Mouse (Mus musculus) CH12F3 (cell line): Measurements from ENCODE around the gene Slc16a11.

Source experiments
- in situ Hi-C: fragments of 300-500 bp; cut with MboI; formaldehyde crosslinking; loops from 2 replicates; pipeline ENCODE4 v1.14.3; 2020; ENCODE audit warnings: low sequenced_read_pairs

The Slc16a11 gene

DNA sequence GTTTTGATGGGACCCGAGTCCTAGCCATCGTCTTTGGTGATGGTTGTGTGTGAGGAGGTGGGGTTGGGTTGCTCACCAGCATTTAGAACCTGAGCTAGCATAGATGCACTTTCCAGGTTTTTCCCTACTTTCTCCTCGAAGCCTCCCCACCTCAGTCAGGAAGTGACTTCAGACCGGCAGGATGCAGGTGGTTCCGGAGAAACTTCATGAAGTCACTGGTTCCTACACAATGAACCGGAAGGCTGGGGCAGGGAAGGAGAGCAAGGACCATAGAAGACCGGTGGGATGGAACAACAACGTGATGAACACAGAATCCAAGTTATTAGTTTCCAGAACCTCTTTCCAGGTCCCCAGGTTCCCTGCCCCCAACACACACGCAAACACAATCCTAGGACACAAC lies 11.2 kb downstream of the Slc16a11 start:
- in situ Hi-C loops = no loop called here

DNA sequence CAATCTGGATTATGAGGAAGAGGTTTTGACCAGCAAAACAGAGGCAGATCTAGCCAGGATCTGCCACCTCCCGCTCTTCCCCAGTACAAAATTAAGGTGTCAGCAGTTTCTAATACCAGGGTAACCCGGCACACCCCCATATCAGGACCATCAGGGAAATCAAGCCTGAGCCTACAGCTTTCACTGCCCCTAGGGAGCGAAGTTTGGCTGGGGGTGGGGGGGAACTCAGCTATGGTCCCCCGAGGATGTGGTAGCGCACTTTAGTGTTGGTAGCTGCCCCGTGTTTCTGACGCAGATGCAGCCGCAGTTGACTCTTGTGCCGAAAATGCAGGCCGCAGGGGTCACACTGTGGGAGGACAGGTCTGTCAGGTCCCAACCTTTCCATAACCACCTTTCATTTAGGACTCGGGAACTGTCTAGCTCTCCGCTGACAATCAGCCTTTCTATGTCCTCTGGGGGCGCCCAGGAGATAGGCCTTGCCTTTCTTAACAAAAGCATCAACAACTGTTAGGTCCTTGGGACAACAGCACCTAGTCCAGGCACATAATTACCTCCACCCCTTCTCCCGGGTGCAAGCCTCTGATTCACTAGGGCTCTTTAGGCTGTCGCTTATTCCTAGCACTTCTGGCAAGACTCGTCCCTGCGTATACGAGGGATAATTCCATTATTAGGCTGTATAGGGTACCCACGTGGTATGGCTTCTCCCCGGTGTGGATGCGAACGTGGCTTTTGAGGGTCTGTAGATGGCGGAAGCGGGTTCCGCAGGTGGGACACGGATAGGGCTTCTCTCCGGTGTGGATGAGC lies 13.4 kb downstream of the Slc16a11 start:
- in situ Hi-C loops = no loop called here

DNA sequence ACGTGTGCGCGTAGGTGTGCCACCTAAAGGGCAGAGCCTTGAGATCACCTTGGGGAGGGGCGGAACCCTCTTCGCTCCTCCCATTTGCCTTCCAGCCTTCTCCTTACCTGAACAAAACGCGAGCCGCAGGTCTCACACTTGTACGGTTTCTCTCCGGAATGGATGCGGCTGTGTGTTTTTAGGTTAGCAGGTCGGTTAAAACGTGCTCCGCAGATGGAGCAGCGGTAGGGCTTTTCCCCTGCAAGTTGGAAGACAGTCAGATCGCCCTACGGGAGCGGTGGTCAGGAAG lies 14.0 kb downstream of the Slc16a11 start:
- in situ Hi-C loops = no loop called here

DNA sequence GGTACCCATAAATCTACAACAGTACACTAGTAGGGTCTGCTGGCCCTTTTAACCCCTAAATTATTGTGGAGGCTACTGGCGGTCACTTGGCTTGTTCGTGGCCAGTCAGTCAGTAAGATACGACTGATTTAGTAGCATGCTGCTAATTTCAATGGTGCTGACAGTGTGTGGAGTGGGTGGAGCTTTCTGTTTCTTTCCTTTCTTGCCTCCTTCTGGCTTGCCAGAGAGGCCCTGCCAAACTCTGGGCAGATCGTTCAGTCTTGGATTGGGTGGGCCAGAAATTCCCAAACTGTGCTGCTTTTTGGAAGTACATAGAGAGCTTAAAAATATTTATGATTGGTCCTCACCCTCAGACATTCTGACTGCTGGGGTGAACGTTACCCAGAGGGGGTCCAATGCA lies 14.6 kb downstream of the Slc16a11 start:
- in situ Hi-C loops = no loop called here

DNA sequence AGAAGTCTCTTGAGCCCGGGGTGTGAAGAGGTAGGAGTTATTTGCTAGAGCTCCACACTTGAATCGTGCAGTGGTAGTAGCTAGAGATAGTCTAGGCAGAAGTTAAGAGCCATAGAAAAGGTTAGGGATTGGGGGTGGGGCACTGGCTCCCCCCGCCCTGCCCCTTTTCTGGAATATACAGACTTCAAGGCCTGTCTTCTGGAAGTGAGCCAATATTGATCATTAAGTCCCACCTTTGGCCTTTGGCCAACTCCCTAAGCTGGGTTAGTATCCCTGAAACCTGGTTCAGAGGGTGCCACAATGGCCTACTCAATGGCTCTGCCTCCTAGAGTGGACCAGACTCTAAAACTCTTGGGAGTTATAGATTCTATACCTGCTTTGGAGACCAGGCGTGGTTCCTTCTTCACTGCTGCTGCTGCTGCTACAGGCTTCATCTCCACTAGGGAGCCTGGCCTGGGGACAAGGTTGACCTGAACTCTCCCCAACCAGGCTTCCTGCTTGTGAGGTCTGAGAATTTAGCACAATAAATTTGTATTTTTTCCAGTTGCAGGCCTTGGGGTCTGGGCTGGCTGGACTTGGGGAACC lies 15.2 kb downstream of the Slc16a11 start:
- in situ Hi-C loops = no loop called here

DNA sequence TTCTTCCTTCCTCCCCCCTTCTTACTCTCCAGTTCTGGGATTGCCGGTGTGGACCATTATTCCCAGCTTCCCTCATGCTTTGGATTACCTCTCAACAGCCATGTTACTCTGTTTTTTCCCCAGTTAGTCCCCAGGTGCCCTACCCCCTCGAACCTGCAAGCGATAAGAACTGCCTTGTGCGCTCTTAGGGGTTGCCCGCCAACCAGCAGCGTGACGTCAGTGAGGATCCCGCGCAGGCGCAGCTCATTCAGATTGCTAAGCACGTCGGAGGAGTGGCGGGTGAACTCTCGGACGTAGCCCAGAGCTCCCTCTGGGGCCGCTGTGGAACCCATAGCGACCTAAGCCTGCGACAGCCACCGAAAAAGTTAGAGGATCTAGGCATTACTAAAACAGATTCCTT lies 16.3 kb downstream of the Slc16a11 start:
- in situ Hi-C loops = no loop called here

DNA sequence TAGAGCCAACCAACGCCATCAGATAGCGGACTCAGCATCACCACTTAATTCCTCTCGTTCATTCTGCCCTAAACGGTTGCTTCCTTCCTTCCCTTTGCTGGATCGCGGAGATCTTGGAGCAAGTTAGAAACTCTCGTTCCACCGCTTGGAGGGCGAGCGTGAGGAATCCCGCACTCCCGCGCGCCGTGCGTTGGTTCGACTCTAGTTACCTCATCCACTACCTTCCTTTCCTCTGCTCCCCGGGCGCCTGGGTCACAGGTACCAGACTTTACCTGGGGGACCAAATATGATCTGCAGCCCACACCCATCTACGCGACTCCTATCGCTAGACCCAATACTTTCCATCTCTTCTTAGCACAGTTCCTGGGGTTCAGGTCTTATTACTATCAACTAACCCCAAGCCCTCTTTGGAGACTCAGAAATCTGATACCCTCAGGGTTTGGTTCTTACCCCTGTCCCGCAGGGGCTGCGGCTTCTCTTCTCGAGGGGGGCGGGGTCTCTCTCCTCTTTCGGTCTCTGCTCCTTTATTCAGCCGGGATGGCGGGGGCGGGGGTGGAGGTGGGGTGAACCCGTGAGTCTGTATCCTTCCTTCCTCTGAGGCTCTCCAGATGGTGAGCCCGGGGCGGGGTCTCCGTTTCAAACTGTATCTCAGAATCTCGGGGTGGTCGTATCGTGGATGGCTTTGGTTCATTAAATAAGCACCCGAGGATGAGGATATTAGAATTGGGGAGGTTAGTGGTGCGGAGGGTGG lies 16.9 kb downstream of the Slc16a11 start, which contains the start of gene Bcl6b:
Gene Bcl6b (minus strand): TSS at position 539 of the 751 bp plus-strand sequence.
- in situ Hi-C loops = no loop called here

DNA sequence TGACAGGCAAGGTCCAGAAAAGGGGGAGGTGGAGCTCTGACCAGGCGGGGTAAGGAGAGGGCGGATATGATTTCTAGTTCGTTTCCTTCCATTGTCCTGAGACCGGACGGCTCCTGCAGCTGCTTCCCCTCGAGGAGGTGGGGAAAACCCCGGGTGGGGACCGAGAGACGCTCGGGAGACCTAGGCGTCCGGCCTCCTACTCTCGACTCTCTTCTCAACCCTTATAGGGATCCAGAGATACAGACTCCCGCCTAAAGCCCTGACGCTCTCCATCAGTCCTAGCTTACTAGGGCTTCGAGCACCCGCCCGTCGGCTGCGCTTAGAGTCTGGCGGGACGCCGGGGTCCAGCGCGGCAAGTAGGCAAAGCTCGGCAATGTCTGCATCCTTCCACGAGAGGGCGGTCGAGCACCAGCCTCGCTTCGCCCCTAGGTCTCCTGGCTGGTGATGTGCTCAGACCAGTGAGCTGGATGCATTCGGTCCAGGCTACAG lies 17.7 kb downstream of the Slc16a11 start:
- in situ Hi-C loops = no loop called here

DNA sequence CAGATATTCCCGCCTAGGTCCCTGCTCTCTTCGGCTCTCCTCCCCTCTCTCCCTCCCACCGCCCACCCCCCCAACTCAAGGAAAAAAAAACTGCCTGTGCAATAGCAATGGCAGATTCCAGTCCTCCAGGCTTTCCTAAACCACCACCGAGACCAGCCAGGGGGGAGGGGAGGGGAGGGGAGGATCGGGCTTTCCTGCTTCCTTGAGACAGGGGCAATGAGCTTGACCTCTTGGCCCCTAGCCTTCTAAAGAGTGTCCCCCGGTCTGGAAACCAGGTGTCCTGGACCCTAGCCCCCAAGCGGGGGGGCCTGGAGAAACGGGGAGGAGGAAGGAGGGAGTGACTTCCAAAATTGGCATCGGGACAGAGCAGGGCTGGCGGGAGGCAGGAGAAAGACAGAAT lies 20.0 kb downstream of the Slc16a11 start:
- in situ Hi-C loops = no loop called here

DNA sequence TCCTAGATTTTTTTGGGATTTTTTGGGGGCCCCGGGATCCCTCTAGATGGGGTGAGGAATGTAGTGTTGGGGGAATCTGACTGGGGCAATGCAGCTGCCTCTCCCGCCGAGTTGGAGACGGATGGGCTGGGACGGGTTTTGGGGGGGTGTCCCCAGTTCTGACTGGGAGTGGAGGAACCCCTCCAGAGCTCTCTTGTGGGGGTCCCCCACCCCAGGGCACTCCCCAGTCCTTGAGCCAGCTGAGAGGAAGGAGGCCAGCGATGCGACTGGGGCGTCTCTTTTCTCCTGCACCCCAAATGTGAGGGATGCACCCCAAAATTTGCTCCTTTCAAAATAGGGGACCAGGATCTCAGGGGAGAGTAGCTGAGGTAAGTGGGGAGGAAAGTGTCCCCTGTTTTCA lies 20.5 kb downstream of the Slc16a11 start:
- in situ Hi-C loops = no loop called here

DNA sequence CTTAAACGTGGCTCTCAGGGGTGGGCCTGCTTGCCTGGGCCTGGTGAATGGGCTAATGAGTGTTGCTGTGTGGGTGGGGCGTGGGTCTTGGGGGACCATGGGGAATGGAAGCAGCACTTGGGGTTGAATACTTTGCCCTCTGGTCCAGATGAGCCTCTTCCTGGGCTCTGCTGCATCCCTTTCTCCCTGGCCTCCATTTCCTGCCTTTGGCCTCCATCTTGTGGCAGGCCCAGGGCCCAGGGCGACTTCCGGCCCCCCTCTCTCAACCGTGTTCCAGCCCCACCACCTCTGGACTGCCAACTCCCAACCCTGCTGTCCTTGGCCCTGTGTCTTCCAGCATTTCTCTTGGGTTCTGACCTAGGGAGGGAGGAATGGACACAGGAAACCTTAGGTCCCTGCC lies 21.5 kb downstream of the Slc16a11 start:
- in situ Hi-C loops = no loop called here

DNA sequence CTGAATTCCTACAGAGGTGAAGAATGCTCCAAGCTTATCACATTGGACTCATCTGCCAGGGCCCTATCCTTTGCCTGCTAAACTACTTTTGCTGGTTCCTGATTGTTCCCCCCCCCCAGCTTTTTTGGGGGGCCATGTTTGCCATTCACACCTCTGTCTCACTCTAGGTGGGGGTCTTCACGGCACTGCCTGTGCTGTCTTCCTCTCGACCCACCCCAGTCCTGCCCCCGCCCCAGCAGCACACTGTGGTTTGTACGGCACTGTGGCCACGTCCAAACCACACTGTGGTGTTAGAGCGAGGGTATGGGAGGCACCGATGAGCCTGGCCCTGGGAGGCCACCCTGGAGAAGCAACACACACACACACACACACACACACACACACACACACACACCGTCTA lies 21.9 kb downstream of the Slc16a11 start:
- in situ Hi-C loops = no loop called here

DNA sequence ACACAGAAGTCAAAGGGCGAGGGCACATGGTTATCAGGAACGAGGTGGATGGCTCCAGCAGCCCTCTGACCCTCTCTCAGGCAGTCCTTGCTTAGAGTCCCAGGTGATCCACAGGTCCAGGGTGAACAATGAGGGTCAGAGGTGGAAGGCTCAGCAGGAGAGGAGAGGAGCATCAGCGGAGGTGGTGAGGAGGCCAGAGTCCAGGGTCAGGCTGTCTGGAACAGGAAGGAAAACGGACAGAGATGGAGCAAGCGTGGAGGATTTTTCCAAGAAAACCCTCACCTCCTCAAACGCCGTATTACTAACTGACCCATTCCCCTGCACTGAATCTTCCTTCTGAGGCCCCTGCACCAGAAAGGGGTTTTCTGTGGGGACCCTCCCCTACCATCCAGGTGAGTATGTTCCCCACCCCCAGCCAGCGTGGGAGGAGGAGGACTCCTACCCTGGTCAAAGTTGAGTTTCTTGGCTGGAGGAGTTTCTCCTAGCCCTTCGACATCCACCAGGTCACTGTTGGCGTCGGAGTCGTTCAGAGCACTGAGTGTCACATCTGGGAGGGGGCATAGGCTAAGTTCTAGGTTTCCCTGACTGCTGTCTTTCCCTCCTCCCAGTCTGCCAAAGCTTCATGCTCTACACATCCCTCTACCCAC lies 22.8 kb downstream of the Slc16a11 start:
- in situ Hi-C loops = no loop called here

DNA sequence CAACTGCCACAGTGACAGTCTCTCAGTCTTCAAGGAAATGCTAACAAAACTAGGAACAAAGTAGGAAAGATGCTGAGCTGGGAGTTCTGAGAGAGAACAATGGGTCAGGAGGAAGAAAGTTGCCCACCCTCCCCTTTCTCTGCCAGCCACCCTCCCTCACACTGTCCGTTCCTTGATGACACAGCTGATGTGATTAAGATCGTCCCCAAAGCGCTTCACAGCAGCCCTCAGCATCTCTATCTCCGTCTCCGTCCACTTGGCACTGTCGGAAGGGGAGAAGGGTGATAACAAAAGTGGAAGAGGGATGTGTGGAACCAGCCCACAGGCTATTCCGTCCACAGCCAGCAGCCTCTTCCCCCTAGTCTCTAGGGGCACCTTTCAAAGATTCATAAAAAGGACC lies 24.2 kb downstream of the Slc16a11 start:
- in situ Hi-C loops = no loop called here

DNA sequence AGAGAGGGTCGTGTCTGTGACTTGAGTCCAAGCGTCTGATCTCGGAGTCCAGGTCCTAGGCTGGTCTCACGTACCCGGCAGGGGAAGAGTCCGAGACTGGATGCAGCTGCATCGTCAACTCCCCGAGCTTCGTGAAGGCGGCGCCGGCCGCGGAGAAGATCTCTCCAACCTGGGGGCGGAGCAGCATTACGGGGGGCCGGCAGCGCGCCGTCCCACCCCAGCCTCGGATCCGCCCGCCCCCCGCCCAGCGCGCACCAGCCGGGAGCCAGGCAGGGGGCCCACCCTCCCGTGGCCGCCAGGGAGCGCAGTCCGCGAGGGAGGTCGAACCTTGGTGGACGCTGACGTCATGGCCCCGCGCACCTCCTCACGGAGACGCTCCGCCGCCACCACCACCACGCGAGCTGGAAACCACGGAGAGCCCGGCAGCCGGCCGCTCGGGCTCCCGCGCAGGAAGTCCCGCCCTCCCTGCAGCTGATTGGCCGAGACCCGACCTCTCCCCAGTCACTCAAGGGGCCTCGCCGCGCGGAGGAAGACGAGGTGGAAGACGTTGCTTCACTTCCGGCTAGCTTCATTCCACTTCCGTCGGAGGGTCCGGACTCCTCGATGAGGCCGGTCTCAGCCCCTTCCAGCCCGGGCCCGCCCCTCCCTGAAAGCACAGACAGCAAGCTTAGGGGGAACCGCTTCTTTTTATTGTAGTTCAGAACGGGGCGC lies 25.1 kb downstream of the Slc16a11 start, which contains the start of gene 0610010K14Rik:
Gene 0610010K14Rik (minus strand): TSS at position 458 of the 711 bp plus-strand sequence.
- in situ Hi-C loops = no loop called here

DNA sequence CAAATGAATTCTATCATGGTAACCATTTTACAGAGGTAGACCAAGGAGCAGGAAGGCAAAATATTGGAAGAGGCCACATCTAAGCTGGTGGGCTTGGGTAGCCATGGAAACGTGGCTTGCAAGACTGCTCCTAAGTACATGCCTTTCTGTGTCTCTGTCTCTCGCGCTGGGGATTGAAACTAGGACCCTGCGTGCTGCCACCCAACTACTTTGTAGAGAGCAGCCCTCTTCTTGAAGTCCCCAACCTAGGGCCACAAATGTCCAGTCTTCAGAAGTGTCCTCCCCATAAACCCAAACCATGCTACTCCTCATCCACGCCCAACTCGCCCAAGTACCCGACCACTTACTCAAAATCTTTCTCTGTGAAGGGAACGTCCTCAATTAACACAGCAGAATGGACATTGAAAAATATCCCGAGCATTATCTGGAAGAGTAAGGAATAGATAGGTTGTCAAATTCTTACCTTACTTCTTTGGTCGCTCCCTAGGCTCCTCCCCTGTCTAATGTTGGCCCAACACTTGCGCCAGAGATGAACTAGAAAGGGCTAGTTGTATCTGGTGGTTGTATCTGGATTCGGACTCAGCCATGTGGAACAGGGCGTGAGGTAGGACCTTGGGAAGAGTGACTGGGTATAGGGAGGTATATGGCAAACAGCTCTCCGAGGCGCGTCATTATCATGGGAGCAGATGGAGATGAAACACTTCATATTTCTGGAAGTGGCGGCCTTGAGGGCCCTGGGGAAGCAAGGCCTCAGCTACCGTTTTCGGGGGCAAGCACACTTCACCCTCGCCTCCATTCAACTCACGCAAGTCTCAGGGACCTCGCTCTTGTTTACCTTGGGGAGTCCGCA lies 26.3 kb downstream of the Slc16a11 start:
- in situ Hi-C loops = no loop called here

DNA sequence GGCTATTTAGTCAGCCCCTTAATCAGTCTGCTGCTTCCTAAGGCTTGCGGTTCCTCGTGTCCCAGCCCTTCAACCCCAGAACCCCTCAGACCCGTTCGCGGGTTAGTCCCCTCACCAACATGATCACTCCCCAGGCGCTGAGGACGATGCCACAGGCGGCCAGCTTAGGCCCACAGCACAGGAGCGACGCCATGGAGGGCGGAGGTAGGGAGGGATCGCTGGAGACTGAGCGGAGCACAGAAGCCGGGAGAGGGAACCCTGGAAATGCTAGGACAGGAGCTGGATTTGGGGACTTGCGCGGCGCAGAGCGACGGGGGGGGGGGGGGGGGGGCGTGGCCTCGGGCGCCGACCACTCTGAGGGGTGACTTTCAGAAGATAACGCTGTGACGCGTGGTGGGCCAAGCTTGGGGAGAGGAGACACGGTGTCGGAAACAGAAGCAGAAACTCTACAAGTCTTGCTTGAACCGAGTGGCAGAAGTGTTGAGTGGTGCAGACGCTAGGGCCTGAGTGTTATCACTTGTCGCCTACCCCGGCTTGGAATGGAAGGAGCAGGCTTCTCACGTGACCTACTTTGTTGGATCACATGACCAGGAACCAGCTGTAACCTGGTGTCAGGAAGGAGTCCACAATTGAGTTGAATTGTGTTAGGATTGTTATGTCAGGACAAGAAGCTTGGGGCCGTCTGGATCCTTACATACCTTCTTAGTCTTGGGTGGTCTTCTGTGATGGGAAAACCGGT lies 27.2 kb downstream of the Slc16a11 start, which contains the start of the genes Gm21988 and Rnasek:
Gene Gm21988 (minus strand): TSS at position 290 of the 739 bp plus-strand sequence.
Gene Rnasek (minus strand): TSS at position 302 of the 739 bp plus-strand sequence.
- in situ Hi-C loops = no loop called here

DNA sequence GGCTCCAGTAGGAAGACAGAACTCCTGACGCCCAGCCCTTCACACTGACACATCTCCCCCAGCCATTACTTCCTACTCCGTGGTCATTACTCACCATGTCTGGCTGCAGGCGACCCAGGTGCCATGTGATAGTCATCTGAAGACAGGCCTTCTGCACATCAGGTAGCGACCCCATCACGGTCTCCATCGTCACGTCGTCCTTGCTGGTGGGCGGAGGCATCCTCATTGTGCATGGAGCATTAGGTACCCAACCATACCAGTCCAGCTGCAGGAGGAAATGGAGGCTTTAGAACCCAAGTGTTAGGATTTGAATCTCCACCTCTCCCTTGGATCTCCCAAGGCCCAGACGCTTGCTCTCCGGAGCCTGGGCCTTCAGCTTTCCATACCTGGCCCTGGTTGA lies 30.0 kb downstream of the Slc16a11 start:
- in situ Hi-C loops = no loop called here
